Mouse (Mus musculus) cortical plate, adult 2 months (tissue): ENCODE measurements at regions not wholly inside any gene's neighbourhood (a gene's known extent, or its start where the extent isn't known, plus 50 kb on each side); places are given as distances from the start of the nearest gene placed in this dataset.

Source experiments
- H3K27ac ChIP-seq: fragments of 200-500 bp; 2 replicates; pipeline ENCODE4 v1.5.1; 2012; ENCODE audit warnings: low read length, control low read depth, inconsistent platforms; ENCODE audit not compliant: insufficient read depth
- H3K4me1 ChIP-seq: fragments of 200-500 bp; 2 replicates; pipeline ENCODE4 v1.6.1; 2011; ENCODE audit warnings: low read length; ENCODE audit not compliant: control insufficient read depth, insufficient read depth
- H3K4me3 ChIP-seq: fragments of 200-500 bp; 2 replicates; pipeline ENCODE4 v1.5.1; 2011; ENCODE audit warnings: mild to moderate bottlenecking, low read length, control low read depth; ENCODE audit not compliant: insufficient read depth
- CTCF ChIP-seq: fragments of 200-500 bp; IDR thresholded peaks from 2 replicates; pipeline ENCODE4 v1.5.1; 2011; ENCODE audit warnings: mild to moderate bottlenecking, control low read depth, low read length; ENCODE audit not compliant: insufficient read depth; ENCODE audit errors: extremely low read depth
- POLR2A ChIP-seq: fragments of 200-500 bp; IDR thresholded peaks from 2 replicates; pipeline ENCODE4 v1.6.1; 2011; ENCODE audit warnings: mild to moderate bottlenecking, low read length, control low read depth; ENCODE audit not compliant: insufficient read depth; ENCODE audit errors: extremely low read depth

- Histone ChIP-seq H3K27ac (no peak overlapping the region), H3K4me3 (no peak overlapping the region), H3K4me1 (no peaks in the 10 kb centered on the region)
- TF ChIP-seq CTCF: no peak
- no peak for TF ChIP-seq POLR2A
These were observed 107.7 kb downstream of the Gm9733 start for GRCm38 (mm10) chr3:15224452-15224851.

- Histone ChIP-seq H3K4me1 (no peaks in the 10 kb centered on the region), H3K4me3 (no peak overlapping the region), H3K27ac (no peak overlapping the region)
- TF ChIP-seq CTCF (no peak), POLR2A (no peak)
These were observed 103.5 kb downstream of the Gm9733 start for GRCm38 (mm10) chr3:15228641-15229040.

GRCm38 (mm10) chr3:15230204-15230603 lies 101.9 kb downstream of the Gm9733 start:
- no peak overlapping the region for H3K27ac ChIP-seq
- H3K4me1 ChIP-seq: no peaks in the 10 kb centered on the region
- H3K4me3 ChIP-seq: no peak overlapping the region
- TF ChIP-seq CTCF (no peak), POLR2A (no peak)

GRCm38 (mm10) chr3:15231433-15231832 lies 100.7 kb downstream of the Gm9733 start:
- H3K4me3 ChIP-seq: no peak overlapping the region
- TF ChIP-seq CTCF: no peak
- TF ChIP-seq POLR2A: no peak
- H3K27ac ChIP-seq: no peak overlapping the region
- H3K4me1 ChIP-seq: no peaks in the 10 kb centered on the region

- Histone ChIP-seq H3K4me1 (no peaks in the 10 kb centered on the region), H3K4me3 (no peak overlapping the region), H3K27ac (peak overlapping the region; percentile 91)
- TF ChIP-seq POLR2A: no peak
- no peak for TF ChIP-seq CTCF
These were observed 94.2 kb downstream of the Gm9733 start for GRCm38 (mm10) chr3:15237817-15238432.

- TF ChIP-seq CTCF: no peak
- no peak for TF ChIP-seq POLR2A
- H3K27ac ChIP-seq: no peak overlapping the region
- H3K4me1 ChIP-seq: no peaks in the 10 kb centered on the region
These were observed 89.7 kb downstream of the Gm9733 start for GRCm38 (mm10) chr3:15242388-15242787.

GRCm38 (mm10) chr3:15243584-15243983 lies 88.5 kb downstream of the Gm9733 start:
- Histone ChIP-seq H3K4me1 (no peaks in the 10 kb centered on the region), H3K4me3 (no peak overlapping the region), H3K27ac (no peak overlapping the region; the same call in 1 of the 2 replicates)
- no peak for TF ChIP-seq POLR2A
- TF ChIP-seq CTCF: no peak

More at GRCm38 (mm10) chr3:15242388-15242787, 89.7 kb downstream of the Gm9733 start:
- no peak overlapping the region for H3K4me3 ChIP-seq

GRCm38 (mm10) chr3:15244999-15245398 lies 87.1 kb downstream of the Gm9733 start:
- no peak overlapping the region for H3K27ac ChIP-seq
- H3K4me3 ChIP-seq: no peak overlapping the region
- TF ChIP-seq CTCF (peak; percentile 40; the same call in 1 of the 2 replicates), POLR2A (no peak)
- H3K4me1 ChIP-seq: no peaks in the 10 kb centered on the region
